Mouse (Mus musculus) heart, postnatal 36 days (tissue): ENCODE results near the gene Coasy. TPM values are rescaled to one million over a fixed set of nuclear protein-coding genes. Genes with fewer than 3 reads are reported as not detected.
A peak's percentile ranks its signal among the peaks of the same experiment; 100 is the strongest.

Experiments used
- DNase-seq, 2 experiments: peaks; one replicate each; pipeline ENCODE4 v3.0.0; 2021 to 2022
- intact Hi-C: fragments of 180-260 bp; cut with DNase I; formaldehyde crosslinking; loops from one replicate; pipeline ENCODE4 v1.15.1; 2025
- total RNA-seq, 2 experiments: library from RNA; stranded (reverse); gene quantifications; 2 replicates each; pipeline ENCODE4 v1.2.3; 2021

Gene Coasy
- total RNA-seq, 2 experiments from 2014 or later: 17.2 to 18.8 TPM

DNA sequence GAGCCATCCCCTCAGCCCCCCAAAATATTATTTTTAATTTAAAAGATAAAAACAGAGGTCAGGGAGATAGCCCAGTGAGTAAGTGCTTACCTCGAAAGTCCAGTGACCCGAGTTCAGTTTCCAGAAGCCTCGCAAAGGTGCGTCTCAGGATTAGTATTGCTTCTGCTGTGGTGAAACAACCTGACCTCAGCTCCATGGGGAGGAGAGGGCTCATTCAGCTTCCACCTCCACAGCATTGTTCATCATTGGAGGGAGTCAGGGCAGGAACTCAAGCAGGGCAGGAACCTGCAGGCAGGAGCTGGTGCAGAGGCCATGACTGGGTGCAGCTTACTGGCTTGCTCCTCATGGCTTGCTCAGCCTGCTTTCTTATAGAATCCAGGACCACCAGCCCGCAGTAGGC lies 21.3 kb upstream of the Coasy start:
- intact Hi-C loops: loop anchor here (10.0 kb wide), 1 partner anchor 346 kb away; the partner anchor contains the start of genes Hspb9 and Kat2a
- DNase-seq: no peak

DNA sequence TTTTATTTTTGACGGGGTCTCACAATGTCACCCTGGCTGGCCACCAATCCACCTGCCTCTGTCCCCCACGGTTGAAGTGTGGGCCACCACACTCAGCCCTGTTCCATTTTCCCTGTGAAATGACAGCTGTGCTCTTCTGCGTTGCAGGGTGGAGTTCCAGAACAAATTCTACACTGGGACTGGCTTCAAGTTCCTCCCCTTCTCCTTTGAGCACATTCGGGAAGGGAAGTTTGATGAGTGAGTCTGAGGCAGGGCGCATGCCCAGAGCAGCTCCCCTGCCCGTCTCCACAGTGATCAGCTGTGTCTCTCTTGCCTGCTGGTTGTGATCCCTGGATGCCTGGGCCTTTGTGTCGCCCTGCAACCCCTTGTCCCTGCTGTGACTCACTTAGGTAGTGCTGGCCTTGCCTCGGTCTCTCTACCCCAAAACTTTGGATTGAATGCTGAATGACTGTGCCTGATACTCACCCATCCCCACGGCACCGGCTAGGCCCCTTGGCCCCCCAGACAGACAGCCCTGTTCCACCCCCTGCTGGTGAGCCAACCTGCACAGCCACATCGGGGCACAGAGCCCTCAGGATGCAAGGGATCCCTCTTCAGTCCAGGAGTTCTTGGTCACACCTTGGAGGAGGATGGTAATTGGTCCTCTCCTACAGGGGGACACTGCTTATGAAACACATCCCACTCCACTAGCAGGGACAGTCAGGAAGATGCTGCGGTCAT lies 20.0 kb upstream of the Coasy start:
- intact Hi-C loops: loop anchor here (10.0 kb wide), 1 partner anchor 348 kb away; the partner anchor contains the start of genes Hspb9 and Kat2a
- DNase-seq: peak; percentile 63 to 74

GRCm38 (mm10) chr11:101062971-101063675 lies 19.2 kb upstream of the Coasy start:
- DNase-seq: no peak
- intact Hi-C loops: loop anchor here (10.0 kb wide), 1 partner anchor 348 kb away; the partner anchor contains the start of genes Hspb9 and Kat2a

- intact Hi-C loops: loop anchor here (10.0 kb wide), 1 partner anchor 349 kb away; the partner anchor contains the start of genes Hspb9 and Kat2a
- DNase-seq: peak; percentile 72 to 80
Measured at GRCm38 (mm10) chr11:101063676-101064327, 18.6 kb upstream of the Coasy start.

- DNase-seq: no peak
- intact Hi-C loops: loop anchor here (10.0 kb wide), 1 partner anchor 350 kb away; the partner anchor contains the start of genes Hspb9 and Kat2a
Measured at GRCm38 (mm10) chr11:101064462-101064861, 17.9 kb upstream of the Coasy start.

DNA sequence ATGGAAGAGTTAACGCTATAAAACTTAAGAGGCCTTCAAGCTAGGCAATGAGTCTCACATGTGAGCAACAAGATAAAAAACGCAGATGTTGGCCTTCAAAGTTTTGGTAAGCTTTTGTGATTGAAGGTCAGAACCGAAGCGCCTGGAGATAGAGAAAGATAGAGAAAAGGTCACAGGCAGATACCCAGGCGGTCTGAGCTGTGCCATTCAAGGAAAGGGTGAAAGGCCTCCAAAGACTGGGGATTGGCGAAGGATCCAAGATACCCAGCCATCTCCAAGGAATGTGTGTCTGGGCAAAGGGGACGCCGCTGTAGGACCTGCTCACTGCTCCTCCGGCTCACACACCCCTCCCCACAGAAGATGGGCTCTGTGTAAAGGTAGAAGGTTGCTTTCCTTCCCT lies 17.4 kb upstream of the Coasy start:
- no peak for DNase-seq
- intact Hi-C loops: loop anchor here (10.0 kb wide), 1 partner anchor 350 kb away; the partner anchor contains the start of genes Hspb9 and Kat2a

- DNase-seq: peak; percentile 84 to 85
- intact Hi-C loops: loop anchor here (1.0 to 10.0 kb wide), 3 partner anchors 9 to 352 kb away; partner anchors contain the start of genes Hspb9 and Kat2a
Measured at GRCm38 (mm10) chr11:101066549-101067412, 15.6 kb upstream of the Coasy start.

DNA sequence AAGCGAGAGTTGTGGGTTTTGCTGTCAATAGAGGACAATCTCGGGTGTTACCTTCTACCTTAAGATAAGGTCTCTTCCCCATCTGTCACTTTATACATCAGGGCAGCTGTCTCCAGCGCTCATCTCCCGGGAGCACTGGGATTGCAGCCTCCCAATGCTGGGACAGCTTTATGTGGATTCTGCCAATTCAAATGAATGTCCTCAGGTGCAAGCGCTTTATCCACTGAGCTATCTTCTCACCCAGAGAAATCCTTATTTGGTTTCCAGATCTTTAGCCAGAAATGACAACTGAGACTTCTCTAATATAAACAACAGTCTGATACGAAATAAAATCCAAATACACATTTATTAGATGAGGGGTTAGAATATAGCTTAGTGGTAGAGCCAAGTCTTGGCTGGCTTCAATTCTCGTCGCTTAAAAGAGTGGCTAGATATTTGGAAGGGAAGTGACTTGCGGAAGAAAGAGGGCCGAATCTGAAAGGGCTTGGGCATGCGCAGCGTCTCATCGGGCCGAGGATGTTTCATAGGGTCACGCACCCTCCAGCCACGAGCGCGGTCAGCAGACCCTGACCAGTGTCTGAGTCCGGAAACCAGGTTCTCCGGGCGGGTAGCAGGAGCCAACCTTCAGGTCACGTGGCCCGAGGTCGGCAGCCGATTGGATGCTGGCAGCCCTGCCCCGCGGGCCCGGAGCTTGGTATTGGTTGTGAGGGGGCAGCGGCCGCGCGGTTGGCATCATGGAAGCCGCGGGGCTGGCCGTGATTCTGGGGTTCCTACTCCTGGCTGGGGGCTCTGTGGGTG lies 12.8 kb upstream of the Coasy start, which contains the start of gene Naglu:
TSS of gene Naglu (plus strand) at position 622 of the 798 bp plus-strand sequence.
- peak; percentile 92 to 94 for DNase-seq
- intact Hi-C loops: loop anchor here (1.0 to 10.0 kb wide), 2 partner anchors 12 to 355 kb away; partner anchors contain the start of genes Hspb9 and Kat2a

GRCm38 (mm10) chr11:101070189-101070527 lies 12.2 kb upstream of the Coasy start:
- intact Hi-C loops: loop anchor here (1.0 kb wide), 1 partner anchor 11 kb away; no protein-coding TSS in a partner anchor
- DNase-seq: no peak

DNA sequence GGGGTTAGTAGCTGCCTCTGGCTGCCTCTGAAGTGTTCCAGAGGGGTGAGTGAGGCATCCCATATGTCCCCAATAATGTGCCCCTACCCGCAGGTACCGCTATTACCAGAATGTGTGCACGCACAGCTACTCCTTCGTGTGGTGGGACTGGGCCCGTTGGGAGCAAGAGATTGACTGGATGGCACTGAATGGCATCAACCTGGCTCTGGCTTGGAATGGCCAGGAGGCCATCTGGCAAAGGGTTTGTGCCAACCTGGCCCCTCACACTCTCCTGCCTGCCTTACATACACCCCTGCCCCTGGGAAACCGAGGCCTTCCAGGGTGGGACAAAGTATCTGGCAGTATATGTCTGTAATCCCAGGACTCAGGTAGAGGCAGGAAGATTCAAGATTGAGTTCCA lies 11.4 kb upstream of the Coasy start:
- intact Hi-C loops: loop anchor here (1.0 kb wide), 1 partner anchor 10 kb away; no protein-coding TSS in a partner anchor
- no peak for DNase-seq

DNA sequence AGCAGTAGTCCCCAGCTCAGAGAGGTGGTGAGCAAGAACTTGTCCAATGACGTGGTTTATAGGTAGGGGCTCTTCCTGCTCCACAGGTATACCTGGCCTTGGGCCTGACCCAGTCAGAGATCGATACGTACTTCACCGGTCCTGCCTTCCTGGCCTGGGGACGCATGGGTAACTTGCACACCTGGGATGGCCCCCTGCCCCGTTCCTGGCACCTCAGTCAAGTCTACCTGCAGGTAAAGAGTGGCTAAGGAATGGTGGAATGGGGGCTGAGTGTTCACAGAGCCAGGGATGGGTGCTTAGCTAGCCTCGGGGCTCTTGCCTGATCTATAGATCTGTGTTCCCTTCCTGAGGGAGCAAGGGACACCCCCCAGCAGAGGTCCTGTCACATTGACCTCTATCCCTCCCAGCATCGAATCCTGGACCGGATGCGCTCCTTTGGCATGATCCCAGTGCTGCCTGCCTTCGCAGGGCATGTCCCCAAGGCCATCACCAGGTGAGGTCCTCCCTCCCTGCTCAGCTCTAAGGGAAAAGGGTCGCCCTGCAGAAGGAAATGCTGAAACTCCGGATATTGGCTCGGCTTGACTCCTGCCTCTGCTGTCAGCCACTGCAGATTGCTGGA lies 10.4 kb upstream of the Coasy start:
- intact Hi-C loops: no loop called here
- no peak for DNase-seq

DNA sequence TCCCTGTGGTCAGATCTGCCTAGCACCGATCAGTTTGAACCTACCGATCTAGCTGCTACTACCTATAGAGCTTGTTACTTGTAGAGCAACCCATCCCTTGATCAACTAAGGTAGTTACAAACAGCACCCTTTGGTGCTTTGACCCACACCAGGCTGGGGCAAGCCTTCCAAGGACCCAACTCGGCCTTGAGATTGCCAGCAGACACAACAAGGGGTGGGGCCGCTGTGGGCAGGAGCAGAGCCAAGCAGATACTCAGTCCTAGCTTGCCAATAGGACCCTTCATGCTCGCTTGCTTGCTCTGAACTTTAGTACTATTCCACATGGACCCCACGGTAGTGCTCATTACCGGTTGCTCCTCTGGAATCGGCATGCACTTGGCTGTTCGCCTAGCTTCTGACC lies 4.2 kb upstream of the Coasy start, which contains the start of gene Hsd17b1:
TSS of gene Hsd17b1 (plus strand) at position 291 of the 400 bp plus-strand sequence.
- intact Hi-C loops: no loop called here
- DNase-seq: no peak

- intact Hi-C loops: no loop called here
- DNase-seq: no peak
Measured at GRCm38 (mm10) chr11:101079746-101080145, 2.6 kb upstream of the Coasy start.

GRCm38 (mm10) chr11:101080421-101080820 lies 1.9 kb upstream of the Coasy start:
- intact Hi-C loops: no loop called here
- no peak for DNase-seq

GRCm38 (mm10) chr11:101081659-101082058 lies 706 bp upstream of the Coasy start:
- intact Hi-C loops: loop anchor here (1.0 kb wide), 2 partner anchors 11 to 92 kb away; partner anchors contain the start of gene Naglu
- no peak for DNase-seq

DNA sequence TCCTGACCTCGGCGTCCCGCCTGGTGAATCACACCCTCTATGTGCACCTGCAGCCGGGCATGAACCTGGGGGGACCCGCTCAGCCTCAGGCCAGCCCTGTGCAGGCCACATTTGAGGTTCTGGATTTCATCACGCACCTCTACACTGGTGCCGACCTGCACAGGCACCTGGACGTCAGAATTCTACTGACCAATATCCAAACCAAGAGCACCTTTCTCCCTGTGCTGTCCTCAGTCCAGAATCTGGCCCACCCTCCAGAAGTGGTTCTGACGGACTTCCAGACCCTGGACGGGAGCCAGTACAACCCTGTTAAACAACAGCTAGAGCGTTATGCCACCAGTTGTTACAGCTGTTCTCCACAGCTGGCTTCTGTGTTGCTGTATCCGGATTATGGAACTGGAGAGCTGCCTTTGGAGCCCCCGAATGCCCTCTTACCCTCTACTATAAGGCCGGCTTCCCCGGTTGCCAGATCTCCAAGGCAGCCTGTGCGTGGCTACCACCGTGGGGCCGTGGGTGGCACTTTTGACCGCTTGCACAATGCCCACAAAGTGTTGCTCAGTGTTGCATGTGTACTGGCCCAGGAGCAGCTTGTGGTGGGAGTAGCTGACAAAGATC lies 825 bp downstream of the Coasy start:
- intact Hi-C loops: no loop called here
- no peak for DNase-seq

DNA sequence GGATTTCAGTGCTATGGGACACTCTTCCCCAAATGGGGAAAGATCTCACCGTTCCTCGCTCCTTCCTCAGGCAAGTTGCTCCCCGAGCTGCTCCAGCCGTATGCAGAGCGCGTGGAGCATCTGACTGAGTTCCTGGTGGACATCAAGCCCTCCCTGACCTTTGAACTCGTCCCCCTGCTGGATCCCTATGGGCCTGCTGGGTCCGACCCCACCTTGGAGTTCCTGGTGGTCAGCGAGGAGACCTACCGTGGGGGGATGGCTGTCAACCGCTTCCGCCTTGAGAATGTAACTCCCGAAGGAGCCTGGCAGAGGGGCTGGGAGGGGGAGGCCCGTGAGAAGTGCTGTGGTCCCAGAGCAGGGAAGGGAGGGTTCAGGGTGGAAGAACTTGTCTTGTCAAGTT lies 1.9 kb downstream of the Coasy start:
- no peak for DNase-seq
- intact Hi-C loops: no loop called here

DNA sequence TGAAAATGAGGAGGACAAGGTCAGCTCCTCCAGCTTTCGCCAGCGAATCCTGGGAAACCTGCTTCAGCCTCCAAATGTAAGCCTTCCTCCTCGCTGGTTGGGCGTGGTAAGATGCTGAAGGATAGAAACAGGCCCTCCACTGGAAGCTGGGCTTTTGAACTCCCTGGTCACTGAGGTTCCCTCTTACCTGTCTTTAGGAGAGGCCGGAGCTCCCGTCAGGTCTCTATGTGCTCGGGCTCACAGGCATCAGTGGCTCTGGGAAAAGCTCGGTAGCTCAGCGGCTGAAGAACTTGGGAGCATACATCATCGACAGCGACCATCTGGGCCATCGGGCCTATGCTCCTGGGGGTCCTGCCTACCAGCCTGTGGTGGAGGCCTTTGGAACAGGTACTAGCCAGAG lies 2.4 kb downstream of the Coasy start:
- DNase-seq: no peak
- intact Hi-C loops: no loop called here
